Mouse (Mus musculus): ENCODE data around the gene Klf5. TPM values are rescaled to one million over a fixed set of nuclear protein-coding genes. Genes with fewer than 3 reads are reported as not detected.

Gene Klf5
- polyA plus RNA-seq, 1 experiment from 2014 or later, result 48.0 TPM

DNA sequence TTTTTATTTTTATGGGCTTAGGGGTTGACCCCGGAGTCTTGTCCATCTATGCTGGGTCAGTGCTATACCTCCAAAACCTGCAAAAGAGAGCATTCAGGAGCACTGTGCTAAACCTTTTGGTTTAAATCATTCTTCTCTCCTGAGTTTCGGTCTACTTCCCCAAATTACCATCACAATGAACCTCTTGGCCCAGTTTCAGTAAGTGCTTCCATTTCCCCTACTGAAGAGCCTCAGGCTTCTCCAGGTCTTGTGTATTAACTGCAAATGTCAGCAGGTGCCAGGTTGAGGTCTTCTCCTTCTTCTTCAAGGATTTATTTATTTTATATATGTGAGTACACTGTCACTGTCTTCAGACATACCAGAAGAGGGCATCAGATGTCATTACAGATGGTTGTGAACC is 55.6 kb downstream of the Klf5 start:
- no peaks in the 10 kb centered on the region for H3K4me1 ChIP-seq (ENCODE audit: insufficient read depth, low read depth, low read length)
- TF ChIP-seq EP300 (IDR thresholded peaks at IDR 0.05) (no peak), CTCF (IDR thresholded peaks at IDR 0.05) (no peak)
- no peaks in the 10 kb centered on the region for H3K27me3 ChIP-seq (replicated peaks; ENCODE audit: insufficient read depth, low read length)
- H3K9me3 ChIP-seq (ENCODE audit: low read length), result no peaks in the 10 kb centered on the region
- no peak overlapping the region for H3K4me2 ChIP-seq (replicated peaks; ENCODE audit: low read depth, low read length)
- no peak for ATAC-seq
- WGBS, result 90% methylated on average over 2 of the region's 2 CpGs
- H3K27ac ChIP-seq (ENCODE audit: low read length), result no peak overlapping the region
- no peak for DNase-seq (ENCODE audit: low spot score)
- H3K4me3 ChIP-seq (ENCODE audit: low read depth, low read length), result no peak overlapping the region
- no peak overlapping the region for H3K9ac ChIP-seq (replicated peaks; ENCODE audit: low read depth)
- no peaks in the 10 kb centered on the region for H3K36me3 ChIP-seq (ENCODE audit: insufficient read depth, low read length)

DNA sequence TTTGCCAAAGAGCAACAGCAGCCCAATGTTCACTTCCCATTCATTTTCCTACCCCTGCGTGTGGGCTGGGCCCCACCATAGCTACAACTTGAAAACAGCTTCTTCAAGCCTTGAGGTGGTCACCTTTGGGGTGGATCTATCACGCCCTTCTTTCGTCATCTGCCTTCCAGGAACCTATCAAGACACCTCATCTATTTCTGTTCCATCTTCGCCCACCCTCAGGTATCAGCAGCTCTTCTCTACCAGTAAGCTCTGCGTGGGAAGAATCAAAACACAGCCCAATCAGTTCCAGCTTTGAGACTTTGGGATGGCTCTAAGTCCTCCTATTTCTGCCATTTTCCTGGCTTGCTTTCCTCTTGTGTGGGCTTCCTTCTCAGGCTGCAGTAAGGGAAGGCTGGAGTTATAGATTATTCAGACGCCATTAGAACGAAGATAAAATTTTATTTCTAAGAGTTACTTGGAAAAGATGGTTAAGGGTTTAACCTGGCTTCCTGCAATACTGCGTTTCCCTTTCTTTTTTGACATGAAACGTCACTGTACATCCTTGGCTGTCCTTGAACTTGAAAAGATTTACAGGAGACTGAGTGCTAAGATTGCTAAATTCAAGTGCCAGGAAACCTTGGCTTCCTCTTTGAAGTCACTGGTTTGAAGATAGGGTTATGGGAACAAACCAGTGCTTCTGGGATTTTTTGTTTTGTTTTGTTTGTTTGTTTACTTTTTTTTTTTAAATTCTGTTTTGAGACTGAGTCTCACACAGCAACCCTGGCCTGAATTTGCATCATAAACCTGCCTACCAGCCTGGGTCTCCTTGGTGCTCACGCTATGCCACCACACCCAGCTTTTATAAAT is 56.5 kb downstream of the Klf5 start:
- H3K4me1 ChIP-seq (ENCODE audit: insufficient read depth, low read depth, low read length), result no peaks in the 10 kb centered on the region
- H3K4me2 ChIP-seq (replicated peaks; ENCODE audit: low read depth, low read length), result no peak overlapping the region
- no peak overlapping the region for H3K9ac ChIP-seq (replicated peaks; ENCODE audit: low read depth)
- no peaks in the 10 kb centered on the region for H3K27me3 ChIP-seq (replicated peaks; ENCODE audit: insufficient read depth, low read length)
- 82% methylated on average over 10 of the region's 10 CpGs for WGBS
- no peak overlapping the region for H3K27ac ChIP-seq (ENCODE audit: low read length)
- no peak for DNase-seq (ENCODE audit: low spot score)
- no peak overlapping the region for H3K4me3 ChIP-seq (ENCODE audit: low read depth, low read length)
- TF ChIP-seq CTCF (IDR thresholded peaks at IDR 0.05), result no peak
- no peaks in the 10 kb centered on the region for H3K36me3 ChIP-seq (ENCODE audit: insufficient read depth, low read length)
- no peak for ATAC-seq
- no peaks in the 10 kb centered on the region for H3K9me3 ChIP-seq (ENCODE audit: low read length)

DNA sequence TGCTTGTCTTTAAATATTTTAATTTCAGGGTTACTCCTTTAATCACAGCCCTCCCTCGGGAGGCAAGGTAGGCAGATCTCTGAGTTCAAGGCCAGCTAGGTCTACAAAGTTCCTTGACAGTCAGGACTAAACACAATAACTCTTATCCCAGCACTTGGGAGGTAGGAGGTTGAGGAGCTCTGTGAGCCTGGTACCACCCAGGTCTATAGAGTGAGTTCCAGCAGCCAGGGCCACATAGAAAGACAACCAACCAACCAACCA is 57.0 kb downstream of the Klf5 start:
- no peaks in the 10 kb centered on the region for H3K9me3 ChIP-seq (ENCODE audit: low read length)
- no peaks in the 10 kb centered on the region for H3K27me3 ChIP-seq (replicated peaks; ENCODE audit: insufficient read depth, low read length)
- ATAC-seq (no peak), DNase-seq (ENCODE audit: low spot score) (no peak)
- TF ChIP-seq EP300 (IDR thresholded peaks at IDR 0.05), result no peak
- no peak for TF ChIP-seq CTCF (IDR thresholded peaks at IDR 0.05)
- H3K27ac ChIP-seq (ENCODE audit: low read length), result no peak overlapping the region
- no peaks in the 10 kb centered on the region for H3K36me3 ChIP-seq (ENCODE audit: insufficient read depth, low read length)
- no peak overlapping the region for H3K4me2 ChIP-seq (replicated peaks; ENCODE audit: low read depth, low read length)
- H3K4me1 ChIP-seq (ENCODE audit: insufficient read depth, low read depth, low read length), result no peaks in the 10 kb centered on the region
- no peak overlapping the region for H3K4me3 ChIP-seq (ENCODE audit: low read depth, low read length)
- WGBS, result 47% methylated on average over 1 of the region's 1 CpGs
- H3K9ac ChIP-seq (replicated peaks; ENCODE audit: low read depth), result no peak overlapping the region

DNA sequence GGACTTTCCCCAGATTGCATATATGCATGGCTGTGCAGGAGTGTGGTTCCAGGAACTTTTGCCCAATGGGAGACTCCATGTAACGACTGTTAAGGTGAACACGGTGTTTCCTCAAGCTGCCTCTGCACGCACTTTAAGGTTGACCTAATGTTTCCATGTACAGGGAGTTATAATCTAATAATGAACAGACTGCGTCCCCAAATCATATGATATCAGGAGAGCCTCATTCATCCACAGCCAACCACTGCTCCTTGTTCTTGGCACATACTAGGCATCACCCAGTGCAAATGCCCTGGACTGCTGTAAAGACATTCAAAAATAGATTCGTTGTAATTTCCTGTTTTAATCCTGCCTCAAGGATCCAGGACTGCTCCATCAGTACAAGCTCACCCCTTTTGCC is 64.5 kb downstream of the Klf5 start:
- no peak for TF ChIP-seq EP300 (IDR thresholded peaks at IDR 0.05)
- TF ChIP-seq CTCF (IDR thresholded peaks at IDR 0.05), result no peak
- Histone ChIP-seq H3K9me3 (ENCODE audit: low read length) (no peaks in the 10 kb centered on the region), H3K27ac (ENCODE audit: low read length) (no peak overlapping the region), H3K4me3 (ENCODE audit: low read depth, low read length) (no peak overlapping the region), H3K9ac (replicated peaks; ENCODE audit: low read depth) (no peak overlapping the region), H3K36me3 (ENCODE audit: insufficient read depth, low read length) (no peaks in the 10 kb centered on the region), H3K4me2 (replicated peaks; ENCODE audit: low read depth, low read length) (no peak overlapping the region), H3K27me3 (replicated peaks; ENCODE audit: insufficient read depth, low read length) (no peaks in the 10 kb centered on the region), H3K4me1 (ENCODE audit: insufficient read depth, low read depth, low read length) (no peaks in the 10 kb centered on the region)
- DNase-seq (ENCODE audit: low spot score) (no peak), ATAC-seq (no peak)
- 81% methylated on average over 5 of the region's 5 CpGs for WGBS

DNA sequence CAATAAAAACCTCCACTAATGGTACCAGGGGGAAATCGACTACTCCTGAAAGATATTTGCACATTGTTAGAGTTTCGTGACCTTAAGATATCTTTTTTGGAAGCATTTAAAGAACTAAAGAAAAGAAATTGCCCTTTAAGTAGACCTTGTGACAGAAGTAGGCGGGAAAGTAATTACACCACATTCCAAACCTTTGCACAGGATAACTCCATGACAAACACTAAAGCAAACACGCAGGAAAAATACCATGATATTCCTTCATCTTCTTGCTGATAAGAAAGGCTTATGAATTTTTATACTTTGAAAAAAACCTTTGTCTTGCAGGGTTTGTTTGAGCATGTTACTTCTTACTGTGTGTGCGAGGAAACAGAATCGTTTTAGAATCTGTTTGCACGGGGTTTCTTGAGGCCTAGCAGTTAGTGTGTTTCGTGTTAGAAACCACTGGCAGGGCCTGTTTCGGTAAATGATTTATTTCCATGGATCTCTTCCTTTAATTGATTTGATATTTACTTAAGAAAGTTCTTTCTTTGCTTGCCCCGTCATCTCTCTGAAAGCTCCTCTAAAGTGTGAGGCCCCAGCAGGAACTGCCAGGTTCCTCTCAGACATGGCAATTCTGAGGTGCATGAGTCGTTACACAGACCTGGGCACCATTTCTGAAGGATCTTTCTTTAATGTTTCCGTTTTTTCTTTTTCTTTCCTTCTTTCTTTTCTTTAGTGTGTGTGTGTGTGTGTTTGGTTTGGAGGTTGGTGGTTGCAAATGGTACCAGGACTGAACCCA is 65.7 kb downstream of the Klf5 start:
- no peak overlapping the region for H3K27ac ChIP-seq (ENCODE audit: low read length)
- no peak overlapping the region for H3K9ac ChIP-seq (replicated peaks; ENCODE audit: low read depth)
- no peak overlapping the region for H3K4me3 ChIP-seq (ENCODE audit: low read depth, low read length)
- no peaks in the 10 kb centered on the region for H3K4me1 ChIP-seq (ENCODE audit: insufficient read depth, low read depth, low read length)
- no peaks in the 10 kb centered on the region for H3K36me3 ChIP-seq (ENCODE audit: insufficient read depth, low read length)
- ATAC-seq, result no peak
- 40% methylated on average over 12 of the region's 12 CpGs for WGBS
- H3K27me3 ChIP-seq (replicated peaks; ENCODE audit: insufficient read depth, low read length), result no peaks in the 10 kb centered on the region
- no peak for DNase-seq (ENCODE audit: low spot score)
- no peaks in the 10 kb centered on the region for H3K9me3 ChIP-seq (ENCODE audit: low read length)
- H3K4me2 ChIP-seq (replicated peaks; ENCODE audit: low read depth, low read length), result no peak overlapping the region
- no peak for TF ChIP-seq EP300 (IDR thresholded peaks at IDR 0.05)
- no peak for TF ChIP-seq CTCF (IDR thresholded peaks at IDR 0.05)

Other genes starting within 250 kb of the Klf5 start
- 11.2 and 11.6 TPM in 2 replicates for gene Pibf1, start 199.3 kb upstream of the Klf5 start, polyA plus RNA-seq (2015; fragmentation: Nextera tagmentation; extraction: Ambion mirVana)
- gene Dis3, start 198.9 kb upstream of the Klf5 start, polyA plus RNA-seq (2015; fragmentation: Nextera tagmentation; extraction: Ambion mirVana), result 8.2 and 9.3 TPM in 2 replicates